Mouse (Mus musculus) adrenal gland, postnatal 0 days (tissue): ENCODE measurements around the gene Ceacam15. TPM values are rescaled to one million over a fixed set of nuclear protein-coding genes. Genes with fewer than 3 reads are reported as not detected.

Experiments
- polyA plus RNA-seq: library from polyadenylated mRNA; unstranded; fragments of >200 nt; fragmentation: Nextera tagmentation; extraction: Ambion mirVana; gene quantifications from 2 replicates; pipeline ENCODE4 v1.2.1, GENCODE M21; 2015

The Ceacam15 gene
- polyA plus RNA-seq = not detected in 2 replicates

GRCm38 (mm10) chr7:16675605-16676004 lies at the start of gene Ceacam15:
Gene Ceacam15, minus strand, starts transcription at chr7:16675705.

GRCm38 (mm10) chr7:16721629-16722028 lies 46.1 kb upstream of the Ceacam15 start, which contains the start of gene Ceacam9:
Gene Ceacam9, plus strand, starts transcription at chr7:16721929.

Other genes with a start within 250 kb of the Ceacam15 start
- 139 and 140 TPM in 2 replicates for gene Tmem160, start 222.9 kb downstream of the Ceacam15 start, polyA plus RNA-seq
- gene Npas1, start 198.0 kb downstream of the Ceacam15 start, polyA plus RNA-seq = 0.24 and 0.26 TPM in 2 replicates
- 8.7 and 9.5 TPM in 2 replicates for gene Arhgap35, start 60.7 kb downstream of the Ceacam15 start, polyA plus RNA-seq
- not detected in 2 replicates for gene Ceacam9, start 46.2 kb upstream of the Ceacam15 start, polyA plus RNA-seq
- 296 and 301 TPM in 2 replicates for gene Ap2s1, start 62.7 kb upstream of the Ceacam15 start, polyA plus RNA-seq
- gene Slc1a5, start 105.6 kb upstream of the Ceacam15 start, polyA plus RNA-seq = 32.6 and 34.6 TPM in 2 replicates
- gene Strn4, start 140.2 kb upstream of the Ceacam15 start, polyA plus RNA-seq = 53.2 and 53.6 TPM in 2 replicates
- 20.1 and 20.4 TPM in 2 replicates for gene Fkrp, start 141.0 kb upstream of the Ceacam15 start, polyA plus RNA-seq
- gene Prkd2, start 167.2 kb upstream of the Ceacam15 start, polyA plus RNA-seq = 6.5 and 9.0 TPM in 2 replicates
- 4.1 and 8.1 TPM in 2 replicates for gene Dact3, start 199.6 kb upstream of the Ceacam15 start, polyA plus RNA-seq
- gene Gng8, start 216.1 kb upstream of the Ceacam15 start, polyA plus RNA-seq = 2.6 and 3.4 TPM in 2 replicates
- 1.3 TPM in 2 replicates for gene Ptgir, start 230.8 kb upstream of the Ceacam15 start, polyA plus RNA-seq
- 126 and 136 TPM in 2 replicates for gene Calm3, start 248.4 kb upstream of the Ceacam15 start, polyA plus RNA-seq